Mouse (Mus musculus): ENCODE data around the gene Klf2. TPM values are rescaled to one million over a fixed set of nuclear protein-coding genes. Genes with fewer than 3 reads are reported as not detected.

Gene Klf2
- polyA plus RNA-seq, 1 experiment from 2014 or later = 2.9 TPM

GRCm38 (mm10) chr8:72289051-72289450 lies 29.8 kb upstream of the Klf2 start:
- ATAC-seq (ENCODE audit: low read depth) (no peak), DNase-seq (no peak)
- Histone ChIP-seq H3K27me3 (no peaks in the 10 kb centered on the region), H3K4me3 (replicated peaks) (no peak overlapping the region), H3K4me1 (replicated peaks) (peaks cover 6% of the 10 kb centered on the region; the same call in 1 of the 2 replicates), H3K4me2 (no peak overlapping the region), H3K27ac (no peak overlapping the region), H3K36me3 (no peaks in the 10 kb centered on the region), H3K9ac (no peak overlapping the region), H3K9me3 (replicated peaks) (no peaks in the 10 kb centered on the region)

GRCm38 (mm10) chr8:72291104-72291503 lies 27.7 kb upstream of the Klf2 start:
- ATAC-seq (ENCODE audit: low read depth) (no peak), DNase-seq (no peak)
- Histone ChIP-seq H3K4me3 (replicated peaks) (no peak overlapping the region), H3K36me3 (no peaks in the 10 kb centered on the region), H3K9ac (no peak overlapping the region), H3K4me1 (replicated peaks) (peaks cover 11% of the 10 kb centered on the region; the same call in 1 of the 2 replicates), H3K27ac (no peak overlapping the region), H3K27me3 (no peaks in the 10 kb centered on the region), H3K4me2 (no peak overlapping the region), H3K9me3 (replicated peaks) (no peaks in the 10 kb centered on the region)
- 54% methylated on average over 2 of the region's 2 CpGs for WGBS (ENCODE audit: insufficient replicate concordance)

GRCm38 (mm10) chr8:72293309-72293708 lies 25.5 kb upstream of the Klf2 start:
- Histone ChIP-seq H3K4me3 (replicated peaks) (no peak overlapping the region), H3K9me3 (replicated peaks) (no peaks in the 10 kb centered on the region), H3K36me3 (no peaks in the 10 kb centered on the region), H3K27ac (no peak overlapping the region), H3K27me3 (no peaks in the 10 kb centered on the region), H3K4me1 (replicated peaks) (peaks cover 14% of the 10 kb centered on the region; the same call in 1 of the 2 replicates), H3K4me2 (no peak overlapping the region), H3K9ac (no peak overlapping the region)
- ATAC-seq (ENCODE audit: low read depth) (no peak), DNase-seq (no peak)

GRCm38 (mm10) chr8:72295125-72295524 lies 23.7 kb upstream of the Klf2 start:
- 25% methylated on average over 3 of the region's 3 CpGs for WGBS (ENCODE audit: insufficient replicate concordance)
- Histone ChIP-seq H3K9ac (no peak overlapping the region), H3K4me3 (replicated peaks) (no peak overlapping the region), H3K27me3 (no peaks in the 10 kb centered on the region), H3K27ac (peak overlapping the region; percentile 29; the same call in 1 of the 2 replicates), H3K36me3 (no peaks in the 10 kb centered on the region), H3K4me2 (no peak overlapping the region), H3K4me1 (replicated peaks) (peaks cover 14% of the 10 kb centered on the region; the same call in 1 of the 2 replicates), H3K9me3 (replicated peaks) (no peaks in the 10 kb centered on the region)
- no peak for ATAC-seq (ENCODE audit: low read depth)
- DNase-seq = no peak

- Histone ChIP-seq H3K27me3 (no peaks in the 10 kb centered on the region), H3K27ac (peak overlapping the region; percentile 58), H3K36me3 (no peaks in the 10 kb centered on the region), H3K9ac (no peak overlapping the region), H3K4me1 (replicated peaks) (peaks cover 14% of the 10 kb centered on the region; the same call in 1 of the 2 replicates), H3K4me3 (replicated peaks) (no peak overlapping the region), H3K4me2 (no peak overlapping the region), H3K9me3 (replicated peaks) (no peaks in the 10 kb centered on the region)
- 12% methylated on average over 8 of the region's 8 CpGs for WGBS (ENCODE audit: insufficient replicate concordance)
- DNase-seq (peak; percentile 15), ATAC-seq (ENCODE audit: low read depth) (peak; percentile 67)
Measured at GRCm38 (mm10) chr8:72295679-72296078, 23.2 kb upstream of the Klf2 start.

- ATAC-seq (ENCODE audit: low read depth) (no peak), DNase-seq (no peak)
- 72% methylated on average over 8 of the region's 8 CpGs for WGBS (ENCODE audit: insufficient replicate concordance)
- Histone ChIP-seq H3K9me3 (replicated peaks) (no peaks in the 10 kb centered on the region), H3K4me2 (no peak overlapping the region), H3K4me3 (replicated peaks) (no peak overlapping the region), H3K27me3 (no peaks in the 10 kb centered on the region), H3K4me1 (replicated peaks) (peaks cover 14% of the 10 kb centered on the region; the same call in 1 of the 2 replicates), H3K9ac (no peak overlapping the region), H3K36me3 (no peaks in the 10 kb centered on the region), H3K27ac (no peak overlapping the region)
Measured at GRCm38 (mm10) chr8:72296561-72296960, 22.3 kb upstream of the Klf2 start.

- WGBS (ENCODE audit: insufficient replicate concordance) = 68% methylated on average over 1 of the region's 1 CpGs
- H3K9ac ChIP-seq = no peak overlapping the region
- H3K4me3 ChIP-seq (replicated peaks) = no peak overlapping the region
- H3K27ac ChIP-seq = no peak overlapping the region
- no peak overlapping the region for H3K4me2 ChIP-seq
- no peaks in the 10 kb centered on the region for H3K27me3 ChIP-seq
- H3K36me3 ChIP-seq = no peaks in the 10 kb centered on the region
- no peaks in the 10 kb centered on the region for H3K9me3 ChIP-seq (replicated peaks)
- peaks cover 18% of the 10 kb centered on the region; the same call in 1 of the 2 replicates for H3K4me1 ChIP-seq (replicated peaks)
- ATAC-seq (ENCODE audit: low read depth) (no peak), DNase-seq (no peak)
Measured at GRCm38 (mm10) chr8:72298928-72299327, 19.9 kb upstream of the Klf2 start.

GRCm38 (mm10) chr8:72300654-72301400 lies 18.0 kb upstream of the Klf2 start:
- no peaks in the 10 kb centered on the region for H3K36me3 ChIP-seq
- H3K27ac ChIP-seq = no peak overlapping the region
- H3K4me2 ChIP-seq = no peak overlapping the region
- H3K27me3 ChIP-seq = no peaks in the 10 kb centered on the region
- no peak overlapping the region for H3K9ac ChIP-seq
- H3K9me3 ChIP-seq (replicated peaks) = no peaks in the 10 kb centered on the region
- DNase-seq (no peak), ATAC-seq (ENCODE audit: low read depth) (no peak)
- H3K4me1 ChIP-seq (replicated peaks) = peaks cover 10% of the 10 kb centered on the region; the same call in 1 of the 2 replicates
- H3K4me3 ChIP-seq (replicated peaks) = no peak overlapping the region
- WGBS (ENCODE audit: insufficient replicate concordance) = 61% methylated on average over 9 of the region's 9 CpGs

- ATAC-seq (ENCODE audit: low read depth) (no peak), DNase-seq (no peak)
- no peaks in the 10 kb centered on the region for H3K9me3 ChIP-seq (replicated peaks)
- no peaks in the 10 kb centered on the region for H3K36me3 ChIP-seq
- H3K4me1 ChIP-seq (replicated peaks) = 0 out of 2 replicates have a peak, but pooled peaks cover 6% of the 10 kb centered on the region
- H3K4me3 ChIP-seq (replicated peaks) = no peak overlapping the region
- H3K4me2 ChIP-seq = no peak overlapping the region
- no peak overlapping the region for H3K27ac ChIP-seq
- H3K27me3 ChIP-seq = no peaks in the 10 kb centered on the region
- no peak overlapping the region for H3K9ac ChIP-seq
- WGBS (ENCODE audit: insufficient replicate concordance) = 65% methylated on average over 5 of the region's 5 CpGs
Measured at GRCm38 (mm10) chr8:72301497-72301896, 17.3 kb upstream of the Klf2 start.

- Histone ChIP-seq H3K27me3 (no peaks in the 10 kb centered on the region), H3K27ac (no peak overlapping the region), H3K4me2 (no peak overlapping the region), H3K36me3 (no peaks in the 10 kb centered on the region), H3K9me3 (replicated peaks) (no peaks in the 10 kb centered on the region), H3K9ac (no peak overlapping the region), H3K4me1 (replicated peaks) (0 out of 2 replicates have a peak, but pooled peaks cover 4% of the 10 kb centered on the region), H3K4me3 (replicated peaks) (no peak overlapping the region)
- no peak for DNase-seq
- ATAC-seq (ENCODE audit: low read depth) = no peak
- WGBS (ENCODE audit: insufficient replicate concordance) = 55% methylated on average over 8 of the region's 8 CpGs
Measured at GRCm38 (mm10) chr8:72302986-72303612, 15.7 kb upstream of the Klf2 start.

- 28% methylated on average over 8 of the region's 8 CpGs for WGBS (ENCODE audit: insufficient replicate concordance)
- Histone ChIP-seq H3K4me2 (no peak overlapping the region), H3K9ac (no peak overlapping the region), H3K4me3 (replicated peaks) (no peak overlapping the region), H3K36me3 (no peaks in the 10 kb centered on the region), H3K27ac (no peak overlapping the region), H3K9me3 (replicated peaks) (no peaks in the 10 kb centered on the region), H3K27me3 (no peaks in the 10 kb centered on the region), H3K4me1 (replicated peaks) (0 out of 2 replicates have a peak, but pooled peaks cover 4% of the 10 kb centered on the region)
- no peak for ATAC-seq (ENCODE audit: low read depth)
- DNase-seq = no peak
Measured at GRCm38 (mm10) chr8:72303633-72304032, 15.2 kb upstream of the Klf2 start.

All from liver, embryonic 13.5 days (tissue).